ENCODE assay signal across 24 mouse cellular contexts in genomic region chr7:113847041-113847819, GRCm38 (mm10).
DNase-seq lines count a peak whose midpoint lies in the region; ATAC-seq and TF ChIP-seq lines count a peak whose summit lies in the region.
"Had no signal": no experiment of that assay in that cellular context is flagged by ENCODE, and none has a peak within 500 bp of the region (broad histone marks: within the 10 kb centered on the region; RNA-seq: fewer than 3 reads in every experiment).

No protein-coding gene starts in this region.

- DNase-seq in liver, embryonic 11.5 days (ENCODE audit: low spot score) = no peak
- DNase-seq in liver, postnatal 0 days = no peak
- no peak for DNase-seq in CH12.LX (ENCODE audit: extremely low read depth)
- DNase-seq in embryonic facial prominence, embryonic 11.5 days (ENCODE audit: low spot score) = peak; percentile 17
- DNase-seq in right cerebral cortex, postnatal 36 days (ENCODE audit: low spot score in 2 of 2) = no peak
- DNase-seq in lung, postnatal 14 days = no peak
- DNase-seq: adrenal gland, postnatal 10 days; cerebellum, adult 18-20 months; cerebellum, postnatal 14 days; kidney, adult 8-10 months; kidney, postnatal 10 days; lung, adult 18-20 months; lung, postnatal 10 days; right cerebral cortex, postnatal 4 days had no signal

- no peaks in the 10 kb centered on the region for H3K9me3 ChIP-seq in liver, embryonic 11.5 days (ENCODE audit: control insufficient read depth, low read length)
- H3K9me3 ChIP-seq in liver, postnatal 0 days (ENCODE audit: low read length) = no peaks in the 10 kb centered on the region
- no peaks in the 10 kb centered on the region for H3K9me3 ChIP-seq in CH12.LX (replicated peaks; ENCODE audit: low read length)
- no peaks in the 10 kb centered on the region for H3K9me3 ChIP-seq in embryonic facial prominence, embryonic 11.5 days (replicated peaks; ENCODE audit: control insufficient read depth, low read length)
- H3K9me3 ChIP-seq: embryonic facial prominence, embryonic 15.5 days; forebrain, embryonic 15.5 days; heart, embryonic 15.5 days; hindbrain, embryonic 15.5 days; intestine, embryonic 15.5 days; limb, embryonic 12.5 days; midbrain, embryonic 13.5 days; neural tube, embryonic 13.5 days; stomach, embryonic 15.5 days had no signal

- WGBS in liver, embryonic 11.5 days = 59% methylated on average over 7 of the region's 7 CpGs
- 45% methylated on average over 7 of the region's 7 CpGs for WGBS in liver, postnatal 0 days (ENCODE audit: insufficient replicate concordance)
- WGBS in embryonic facial prominence, embryonic 11.5 days = 60% methylated on average over 7 of the region's 7 CpGs

- no peaks in the 10 kb centered on the region for H3K27me3 ChIP-seq in liver, embryonic 11.5 days (replicated peaks; ENCODE audit: control insufficient read depth, insufficient read depth, low read length)
- no peaks in the 10 kb centered on the region for H3K27me3 ChIP-seq in liver, postnatal 0 days (ENCODE audit: insufficient read depth, low read length)
- H3K27me3 ChIP-seq in CH12.LX (replicated peaks) = no peaks in the 10 kb centered on the region
- no peaks in the 10 kb centered on the region for H3K27me3 ChIP-seq in embryonic facial prominence, embryonic 11.5 days (ENCODE audit: control insufficient read depth, insufficient read depth, low read length)
- H3K27me3 ChIP-seq: embryonic facial prominence, embryonic 15.5 days; forebrain, embryonic 15.5 days; heart, embryonic 15.5 days; hindbrain, embryonic 15.5 days; intestine, embryonic 15.5 days; limb, embryonic 12.5 days; midbrain, embryonic 13.5 days; neural tube, embryonic 13.5 days; stomach, embryonic 15.5 days had no signal

- in situ Hi-C loops in CH12.LX (cut with MboI; ENCODE audit: low pct_ligation_motif_present, low pct_unique_long_range_greater_than_20kb, low sequenced_read_pairs) = no loop called here

- H3K9ac ChIP-seq in liver, embryonic 11.5 days (ENCODE audit: low read depth, low read length) = no peak overlapping the region
- H3K9ac ChIP-seq in liver, postnatal 0 days (replicated peaks) = no peak overlapping the region
- H3K9ac ChIP-seq in CH12.LX (ENCODE audit: insufficient read depth, low read depth) = no peak overlapping the region
- H3K9ac ChIP-seq in embryonic facial prominence, embryonic 11.5 days (replicated peaks; ENCODE audit: low read length) = no peak overlapping the region
- H3K9ac ChIP-seq: embryonic facial prominence, embryonic 15.5 days; forebrain, embryonic 15.5 days; heart, embryonic 15.5 days; hindbrain, embryonic 15.5 days; intestine, embryonic 15.5 days; limb, embryonic 12.5 days; midbrain, embryonic 13.5 days; neural tube, embryonic 13.5 days; stomach, embryonic 15.5 days had no signal

- TF ChIP-seq RAD21 in CH12.LX (IDR thresholded peaks at IDR 0.05; ENCODE audit: low read depth, low read length) = no peak

- no peaks in the 10 kb centered on the region for H3K36me3 ChIP-seq in liver, embryonic 11.5 days (ENCODE audit: control insufficient read depth, insufficient read depth, low read length)
- no peaks in the 10 kb centered on the region for H3K36me3 ChIP-seq in liver, postnatal 0 days (replicated peaks; ENCODE audit: insufficient read depth, low read length)
- H3K36me3 ChIP-seq in CH12.LX (replicated peaks in 1 of 2; ENCODE audit: control insufficient read depth in 1 of 2, insufficient read depth in 1 of 2, low read length in 1 of 2) = no peaks in the 10 kb centered on the region
- no peaks in the 10 kb centered on the region for H3K36me3 ChIP-seq in embryonic facial prominence, embryonic 11.5 days (replicated peaks; ENCODE audit: control insufficient read depth, insufficient read depth, low read depth, low read length)
- H3K36me3 ChIP-seq: embryonic facial prominence, embryonic 15.5 days; forebrain, embryonic 15.5 days; heart, embryonic 15.5 days; hindbrain, embryonic 15.5 days; intestine, embryonic 15.5 days; limb, embryonic 12.5 days; midbrain, embryonic 13.5 days; neural tube, embryonic 13.5 days; stomach, embryonic 15.5 days had no signal

- no peak for TF ChIP-seq EP300 in liver, postnatal 0 days (IDR thresholded peaks at IDR 0.05; ENCODE audit: low read depth)
- no peak for TF ChIP-seq EP300 in CH12.LX (IDR thresholded peaks at IDR 0.05; ENCODE audit: low read length)

- no peak overlapping the region for H3K4me3 ChIP-seq in liver, embryonic 11.5 days (ENCODE audit: low read depth, low read length)
- H3K4me3 ChIP-seq in liver, postnatal 0 days (ENCODE audit: low read depth, low read length) = no peak overlapping the region
- H3K4me3 ChIP-seq in CH12.LX (replicated peaks in 1 of 3; ENCODE audit: low read depth in 2 of 3, low read length in 2 of 3, poor library complexity in 1 of 3) = no peak overlapping the region
- H3K4me3 ChIP-seq in embryonic facial prominence, embryonic 11.5 days (ENCODE audit: low read depth, low read length) = no peak overlapping the region
- H3K4me3 ChIP-seq: embryonic facial prominence, embryonic 15.5 days; forebrain, embryonic 15.5 days; heart, embryonic 15.5 days; hindbrain, embryonic 15.5 days; intestine, embryonic 15.5 days; limb, embryonic 12.5 days; midbrain, embryonic 13.5 days; neural tube, embryonic 13.5 days; stomach, embryonic 15.5 days had no signal

- no peak overlapping the region for H3K4me2 ChIP-seq in liver, embryonic 11.5 days
- H3K4me2 ChIP-seq in liver, postnatal 0 days (ENCODE audit: low read depth, low read length) = no peak overlapping the region
- H3K4me2 ChIP-seq in CH12.LX (ENCODE audit: insufficient read depth, low read depth, poor library complexity, severe bottlenecking) = no peak overlapping the region
- no peak overlapping the region for H3K4me2 ChIP-seq in embryonic facial prominence, embryonic 11.5 days (ENCODE audit: low read depth, low read length)
- H3K4me2 ChIP-seq: embryonic facial prominence, embryonic 15.5 days; forebrain, embryonic 15.5 days; heart, embryonic 15.5 days; hindbrain, embryonic 15.5 days; intestine, embryonic 15.5 days; limb, embryonic 12.5 days; midbrain, embryonic 13.5 days; neural tube, embryonic 13.5 days; stomach, embryonic 15.5 days had no signal

- no peaks in the 10 kb centered on the region for H3K79me2 ChIP-seq in CH12.LX (replicated peaks; ENCODE audit: control insufficient read depth, extremely low read depth, insufficient read depth, poor library complexity, severe bottlenecking)

- peak; percentile 45; the same call in 1 of the 2 replicates for ATAC-seq in liver, embryonic 11.5 days (replicated peaks; ENCODE audit: low FRiP score)
- no peak for ATAC-seq in liver, postnatal 0 days
- ATAC-seq in embryonic facial prominence, embryonic 11.5 days (replicated peaks; ENCODE audit: insufficient number of reproducible peaks, low FRiP score, low TSS enrichment, low read depth) = no peak
- peak; percentile 26; the same call in 1 of the 2 replicates for ATAC-seq in megakaryocyte progenitor cell, adult 5-6 weeks (replicated peaks; ENCODE audit: poor library complexity)
- ATAC-seq: forebrain, embryonic 15.5 days; intestine, embryonic 15.5 days; midbrain, embryonic 13.5 days had no signal

- dilution Hi-C loops in CH12.LX (cut with MboI; ENCODE audit: extremely low pct_ligation_motif_present, extremely low pct_unique_long_range_greater_than_20kb, low sequenced_read_pairs) = no loop called here

- H3K4me1 ChIP-seq in liver, embryonic 11.5 days (replicated peaks; ENCODE audit: control insufficient read depth, insufficient read depth, low read length) = no peaks in the 10 kb centered on the region
- H3K4me1 ChIP-seq in liver, postnatal 0 days (ENCODE audit: insufficient read depth) = no peaks in the 10 kb centered on the region
- peaks cover 6 to 34% of the 10 kb centered on the region in 2 experiments; a peak in 3 of 4 replicates for H3K4me1 ChIP-seq in CH12.LX (ENCODE audit: control insufficient read depth in 1 of 2, insufficient read depth in 2 of 2)
- no peaks in the 10 kb centered on the region for H3K4me1 ChIP-seq in embryonic facial prominence, embryonic 11.5 days (ENCODE audit: control insufficient read depth, insufficient read depth, low read length)
- H3K4me1 ChIP-seq: forebrain, embryonic 15.5 days; hindbrain, embryonic 15.5 days; intestine, embryonic 15.5 days; midbrain, embryonic 13.5 days; stomach, embryonic 15.5 days had no signal

- no peak for TF ChIP-seq POLR2A in CH12.LX (IDR thresholded peaks at IDR 0.05; ENCODE audit: low read depth, low read length)

- H3K27ac ChIP-seq in liver, embryonic 11.5 days (ENCODE audit: low read depth, low read length) = no peak overlapping the region
- H3K27ac ChIP-seq in liver, postnatal 0 days (ENCODE audit: low read depth) = no peak overlapping the region
- H3K27ac ChIP-seq in CH12.LX (ENCODE audit: insufficient read depth, low read depth) = no peak overlapping the region
- no peak overlapping the region for H3K27ac ChIP-seq in embryonic facial prominence, embryonic 11.5 days (replicated peaks; ENCODE audit: low read depth, low read length)
- H3K27ac ChIP-seq: embryonic facial prominence, embryonic 15.5 days; forebrain, embryonic 15.5 days; heart, embryonic 15.5 days; hindbrain, embryonic 15.5 days; intestine, embryonic 15.5 days; limb, embryonic 12.5 days; midbrain, embryonic 13.5 days; neural tube, embryonic 13.5 days; stomach, embryonic 15.5 days had no signal

- TF ChIP-seq CTCF in liver, postnatal 0 days (IDR thresholded peaks at IDR 0.05; ENCODE audit: low read depth) = no peak
- TF ChIP-seq CTCF in CH12.LX (conservative IDR thresholded peaks at IDR 0.05 in 1 of 2, IDR thresholded peaks at IDR 0.05 in 1 of 2; ENCODE audit: low read depth in 2 of 2, low read length in 2 of 2) = no peak

TF ChIP-seq in CH12.LX, 34 proteins besides CTCF, POLR2A, EP300 and RAD21:
- no peak for TF ChIP-seq NELFE (IDR thresholded peaks at IDR 0.05; ENCODE audit: low read depth, low read length)
- 0 out of 2 replicates have a peak, but pooled peaks have one; percentile 14 for TF ChIP-seq TCF12 (IDR thresholded peaks at IDR 0.05; ENCODE audit: low read depth, low read length)
- TF ChIP-seq ZNF384 (IDR thresholded peaks at IDR 0.05; ENCODE audit: low read depth, low read length) = no peak
- no peak for TF ChIP-seq PAX5 (IDR thresholded peaks at IDR 0.05; ENCODE audit: low read length)

Comparison
In these comparisons a context has a peak if more than half of its experiments do, and no peak if none do; other contexts are left out.
1. ATAC-seq: peak in liver, embryonic 11.5 days (single experiment) and megakaryocyte progenitor cell, adult 5-6 weeks (single experiment); none in liver, postnatal 0 days (single experiment) and embryonic facial prominence, embryonic 11.5 days (single experiment).